Mouse (Mus musculus) heart, postnatal 0 days (tissue): ENCODE results near the gene Taldo1. TPM values are rescaled to one million over a fixed set of nuclear protein-coding genes. Genes with fewer than 3 reads are reported as not detected.

Source experiments
- ATAC-seq: fragments of 200-750 bp; cut with Nextera tagmentation; 2 replicates; pipeline ENCODE4 v1.8.0; 2017; ENCODE audit warnings: low read depth, moderate number of reproducible peaks, moderate library complexity; ENCODE audit not compliant: insufficient read depth
- DNase-seq: peaks from one replicate; pipeline ENCODE4 v3.0.0-alpha.2; 2016; ENCODE audit warnings: low spot score
- H3K27ac ChIP-seq: fragments of 300-500 bp; sonication (generic); 2 replicates; pipeline ENCODE4 v1.5.1; 2014; ENCODE audit warnings: low read depth, mild to moderate bottlenecking
- H3K27me3 ChIP-seq: fragments of 300-500 bp; sonication (generic); 2 replicates; pipeline ENCODE4 v1.6.1; 2014; ENCODE audit warnings: low read length, mixed read lengths; ENCODE audit not compliant: control insufficient read depth, insufficient read depth
- H3K36me3 ChIP-seq: fragments of 300-500 bp; sonication (generic); replicated peaks from 2 replicates; pipeline ENCODE4 v1.6.1; 2014; ENCODE audit warnings: low read length, mixed read lengths; ENCODE audit not compliant: control insufficient read depth, insufficient read depth
- H3K4me1 ChIP-seq: fragments of 300-500 bp; sonication (generic); 2 replicates; pipeline ENCODE4 v1.6.1; 2014; ENCODE audit warnings: antibody characterized with exemption; ENCODE audit not compliant: control insufficient read depth, insufficient read depth
- H3K4me2 ChIP-seq: fragments of 300-500 bp; sonication (generic); 2 replicates; pipeline ENCODE4 v1.6.1; 2014; ENCODE audit warnings: low read depth, mild to moderate bottlenecking, low read length, moderate library complexity
- H3K4me3 ChIP-seq: fragments of 300-500 bp; sonication (generic); 2 replicates; pipeline ENCODE4 v1.5.1; 2014; ENCODE audit warnings: low read depth, low read length
- H3K9ac ChIP-seq: fragments of 300-500 bp; sonication (generic); replicated peaks from 2 replicates; pipeline ENCODE4 v1.6.1; 2014; ENCODE audit warnings: low read depth, low read length, mixed read lengths
- H3K9me3 ChIP-seq: fragments of 300-500 bp; sonication (generic); replicated peaks from 2 replicates; pipeline ENCODE4 v1.6.1; 2016; ENCODE audit warnings: low read length; ENCODE audit not compliant: control insufficient read depth
- CTCF ChIP-seq: IDR thresholded peaks from 2 replicates; pipeline ENCODE4 v1.5.1; 2016; ENCODE audit warnings: antibody characterized with exemption, control low read depth, low read depth
- EP300 ChIP-seq: IDR thresholded peaks from 2 replicates; pipeline ENCODE4 v1.6.1; 2016; ENCODE audit warnings: antibody characterized with exemption, low read depth
- WGBS: fragments of 180-500 bp; shearing (Covaris S2); extraction: QIAGEN DNeasy Blood & Tissue Kit; methylation state at CpG from one replicate; pipeline ENCODE4 v1.1.7; 2014; 5-methylcytosine and 5-hydroxymethylcytosine counted together
- polyA plus RNA-seq: library from polyadenylated mRNA; unstranded; fragments of >200 nt; fragmentation: Nextera tagmentation; extraction: Ambion mirVana; gene quantifications from 2 replicates; pipeline ENCODE4 v1.2.1, GENCODE M21; 2015
- total RNA-seq: library from RNA; depleted of rRNA; stranded (reverse); fragments of >200 nt; gene quantifications from 2 replicates; pipeline ENCODE4 v1.2.3, GENCODE M21; 2014; ENCODE audit warnings: low replicate concordance

Taldo1 gene
- total and polyA plus RNA-seq, 2 experiments from 2014 or later: 173 to 225 TPM

- no peak overlapping the region for H3K4me2 ChIP-seq
- ATAC-seq: no peak
- H3K27me3 ChIP-seq: peaks cover 11% of the 10 kb centered on the region
- H3K4me3 ChIP-seq: no peak overlapping the region
- no peaks in the 10 kb centered on the region for H3K9me3 ChIP-seq
- no peaks in the 10 kb centered on the region for H3K36me3 ChIP-seq
- no peak for TF ChIP-seq EP300
- TF ChIP-seq CTCF: no peak
- WGBS: 47% methylated on average over 5 of the region's 5 CpGs
- H3K27ac ChIP-seq: no peak overlapping the region
- DNase-seq: no peak
- H3K9ac ChIP-seq: no peak overlapping the region
- no peaks in the 10 kb centered on the region for H3K4me1 ChIP-seq
Measured at GRCm38 (mm10) chr7:141364349-141365048, 27.5 kb upstream of the Taldo1 start.

DNA sequence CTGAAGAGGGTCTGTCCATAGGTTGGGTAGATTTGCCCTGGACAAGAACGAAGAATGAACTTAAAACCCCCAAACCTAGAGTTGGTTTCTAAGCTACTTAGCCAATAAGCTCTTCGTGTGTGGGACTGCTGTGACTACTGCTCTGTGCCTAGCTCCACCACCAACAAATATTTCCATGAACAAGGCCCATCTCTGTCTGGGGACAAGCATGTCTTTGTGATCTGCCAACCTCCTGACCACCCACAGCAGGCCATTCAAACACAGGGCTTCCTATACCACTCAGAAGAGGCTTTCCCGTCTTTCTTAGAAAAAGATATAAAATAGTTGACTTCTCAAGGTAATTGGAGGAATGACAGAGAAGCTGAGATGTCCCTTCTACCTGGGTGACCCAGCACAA is 27.0 kb upstream of the Taldo1 start:
- DNase-seq (no peak), ATAC-seq (no peak)
- 56% methylated on average over 3 of the region's 3 CpGs for WGBS
- Histone ChIP-seq H3K27me3 (peaks cover 11% of the 10 kb centered on the region), H3K27ac (no peak overlapping the region), H3K4me3 (no peak overlapping the region), H3K36me3 (no peaks in the 10 kb centered on the region), H3K4me1 (no peaks in the 10 kb centered on the region), H3K9me3 (no peaks in the 10 kb centered on the region), H3K9ac (no peak overlapping the region), H3K4me2 (no peak overlapping the region)
- TF ChIP-seq EP300 (no peak), CTCF (no peak)

DNA sequence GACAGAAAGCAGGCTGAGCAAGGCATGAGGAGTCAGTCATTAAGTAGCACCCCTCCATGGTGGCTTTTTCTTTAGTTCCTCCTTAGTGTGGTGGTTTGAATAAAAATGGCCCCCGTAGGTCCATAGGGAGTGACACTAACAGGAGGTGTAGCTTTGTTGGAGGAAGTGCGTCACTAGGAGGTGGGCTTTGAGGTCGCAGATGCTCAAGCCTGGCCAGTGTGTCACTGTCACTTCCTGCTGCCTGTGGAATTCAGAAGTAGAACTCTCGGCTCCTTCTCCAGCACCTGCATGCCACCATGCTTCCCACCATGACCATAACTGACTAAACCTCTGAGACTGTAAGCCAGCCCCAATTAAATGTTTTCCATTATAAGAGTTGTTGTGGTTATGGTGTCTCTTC is 24.6 kb upstream of the Taldo1 start:
- H3K4me3 ChIP-seq: no peak overlapping the region
- no peak for ATAC-seq
- H3K4me2 ChIP-seq: no peak overlapping the region
- no peaks in the 10 kb centered on the region for H3K27me3 ChIP-seq
- H3K36me3 ChIP-seq: no peaks in the 10 kb centered on the region
- no peak overlapping the region for H3K9ac ChIP-seq
- no peak for DNase-seq
- 74% methylated on average over 4 of the region's 4 CpGs for WGBS
- H3K27ac ChIP-seq: no peak overlapping the region
- no peaks in the 10 kb centered on the region for H3K9me3 ChIP-seq
- no peaks in the 10 kb centered on the region for H3K4me1 ChIP-seq
- TF ChIP-seq CTCF (no peak), EP300 (no peak)

- ATAC-seq: no peak
- 65% methylated on average over 5 of the region's 5 CpGs for WGBS
Measured at GRCm38 (mm10) chr7:141369918-141370317, 22.1 kb upstream of the Taldo1 start.

DNA sequence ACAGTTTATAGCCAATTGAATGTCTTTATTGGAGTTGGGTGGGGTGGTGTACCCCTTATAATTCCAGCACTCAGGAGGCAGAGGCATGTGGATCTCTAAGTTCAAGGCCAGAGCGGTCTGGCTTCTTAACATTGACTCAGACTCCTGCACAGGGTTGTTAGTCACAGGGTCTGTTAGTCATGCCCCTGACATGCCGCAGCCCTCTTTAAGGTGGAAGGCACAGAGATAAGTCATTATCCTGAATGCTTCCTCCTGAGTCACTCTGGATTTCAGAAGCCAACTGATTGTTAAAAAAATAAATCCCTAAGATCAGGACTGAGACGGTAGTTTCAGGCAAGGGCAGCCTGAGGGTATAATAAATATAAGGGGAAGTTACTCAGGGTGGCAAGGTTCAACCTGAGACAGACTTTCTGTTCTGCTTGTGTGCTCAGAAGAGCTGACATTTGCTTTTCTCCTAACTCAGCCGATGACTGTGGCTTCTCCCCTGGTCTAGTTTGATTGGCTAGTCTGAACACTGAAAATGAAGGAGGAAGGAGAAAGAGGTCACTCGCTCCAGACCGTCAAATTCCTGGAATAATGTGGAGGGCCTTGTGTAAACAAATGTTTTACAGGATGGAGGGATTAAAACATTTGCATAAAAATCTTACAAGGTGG is 19.9 kb upstream of the Taldo1 start:
- Histone ChIP-seq H3K4me3 (no peak overlapping the region), H3K36me3 (no peaks in the 10 kb centered on the region), H3K9ac (no peak overlapping the region), H3K4me1 (no peaks in the 10 kb centered on the region), H3K9me3 (no peaks in the 10 kb centered on the region), H3K27me3 (no peaks in the 10 kb centered on the region), H3K4me2 (no peak overlapping the region), H3K27ac (no peak overlapping the region)
- no peak for TF ChIP-seq EP300
- no peak for TF ChIP-seq CTCF
- ATAC-seq (no peak), DNase-seq (no peak)
- WGBS: 41% methylated on average over 6 of the region's 6 CpGs

More at GRCm38 (mm10) chr7:141369918-141370317, 22.1 kb upstream of the Taldo1 start:
- Histone ChIP-seq H3K4me2 (no peak overlapping the region), H3K4me3 (no peak overlapping the region), H3K4me1 (no peaks in the 10 kb centered on the region), H3K27ac (no peak overlapping the region), H3K27me3 (no peaks in the 10 kb centered on the region), H3K36me3 (no peaks in the 10 kb centered on the region), H3K9me3 (no peaks in the 10 kb centered on the region), H3K9ac (no peak overlapping the region)
- no peak for DNase-seq
- TF ChIP-seq CTCF (no peak), EP300 (no peak)

DNA sequence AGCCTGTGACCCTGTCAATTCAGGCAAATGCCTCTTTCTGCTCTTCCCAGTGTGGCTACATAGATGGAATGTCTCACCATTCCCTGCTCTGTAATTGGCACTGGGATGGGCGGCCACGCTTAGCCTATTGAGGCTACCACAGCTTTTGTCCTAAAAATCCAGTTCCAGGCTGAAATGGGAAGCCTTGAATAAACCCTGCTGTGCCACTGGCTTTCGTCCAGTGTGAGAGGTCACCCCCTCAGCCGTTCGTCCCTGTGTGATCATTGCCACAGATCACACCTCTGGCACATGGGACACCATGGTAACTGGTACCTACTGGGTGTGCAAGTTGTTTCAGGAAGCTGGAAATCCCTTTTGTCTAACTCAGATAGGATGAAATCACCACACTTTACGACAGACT is 18.4 kb upstream of the Taldo1 start:
- Histone ChIP-seq H3K27me3 (no peaks in the 10 kb centered on the region), H3K4me2 (no peak overlapping the region), H3K9me3 (no peaks in the 10 kb centered on the region), H3K4me1 (no peaks in the 10 kb centered on the region), H3K4me3 (no peak overlapping the region), H3K36me3 (no peaks in the 10 kb centered on the region), H3K27ac (no peak overlapping the region), H3K9ac (no peak overlapping the region)
- 69% methylated on average over 6 of the region's 6 CpGs for WGBS
- TF ChIP-seq CTCF (no peak), EP300 (no peak)
- no peak for ATAC-seq
- no peak for DNase-seq
